Mouse (Mus musculus) embryonic facial prominence, embryonic 14.5 days (tissue): ENCODE data around the gene Bloc1s2. TPM values are rescaled to one million over a fixed set of nuclear protein-coding genes. Genes with fewer than 3 reads are reported as not detected.
"Not testable (repeated sequence)": the region's sequence is repeated elsewhere in the genome, so short reads cannot be mapped to it uniquely, and the experiment has no call there.

Experiments
- ATAC-seq: fragments of 200-750 bp; cut with Nextera tagmentation; 2 replicates; pipeline ENCODE4 v1.8.0; 2017; ENCODE audit warnings: low read depth, moderate number of reproducible peaks, moderate TSS enrichment
- DNase-seq: peaks from one replicate; pipeline ENCODE4 v3.0.0-alpha.2; 2015; ENCODE audit warnings: low spot score
- H3K27ac ChIP-seq: fragments of 300-500 bp; sonication (generic); replicated peaks from 2 replicates; pipeline ENCODE4 v1.5.1; 2014; ENCODE audit warnings: low read depth, mild to moderate bottlenecking, low read length, moderate library complexity
- H3K27me3 ChIP-seq: fragments of 300-500 bp; sonication (generic); replicated peaks from 2 replicates; pipeline ENCODE4 v1.6.1; 2014; ENCODE audit warnings: low read length; ENCODE audit not compliant: control insufficient read depth, insufficient read depth
- H3K36me3 ChIP-seq: fragments of 300-500 bp; sonication (generic); 2 replicates; pipeline ENCODE4 v1.6.1; 2014; ENCODE audit warnings: low read length, mixed read lengths; ENCODE audit not compliant: control insufficient read depth, insufficient read depth
- H3K4me1 ChIP-seq: fragments of 300-500 bp; sonication (generic); 2 replicates; pipeline ENCODE4 v1.6.1; 2014; ENCODE audit warnings: antibody characterized with exemption, low read length; ENCODE audit not compliant: control insufficient read depth, insufficient read depth
- H3K4me2 ChIP-seq: fragments of 300-500 bp; sonication (generic); 2 replicates; pipeline ENCODE4 v1.6.1; 2014; ENCODE audit warnings: low read depth, mild to moderate bottlenecking, low read length, moderate library complexity, mixed read lengths
- H3K4me3 ChIP-seq: fragments of 300-500 bp; sonication (generic); 2 replicates; pipeline ENCODE4 v1.5.1; 2014; ENCODE audit warnings: low read depth, mild to moderate bottlenecking, low read length
- H3K9ac ChIP-seq: fragments of 300-500 bp; sonication (generic); 2 replicates; pipeline ENCODE4 v1.6.1; 2014; ENCODE audit warnings: low read depth, mild to moderate bottlenecking, low read length, moderate library complexity, mixed read lengths
- H3K9me3 ChIP-seq: fragments of 300-500 bp; sonication (generic); 2 replicates; pipeline ENCODE4 v1.6.1; 2016; ENCODE audit warnings: low read length; ENCODE audit not compliant: control insufficient read depth
- WGBS: fragments of 180-500 bp; shearing (Covaris S2); extraction: QIAGEN DNeasy Blood & Tissue Kit; methylation state at CpG from one replicate; pipeline ENCODE4 v1.1.7; 2014; 5-methylcytosine and 5-hydroxymethylcytosine counted together
- polyA plus RNA-seq: library from polyadenylated mRNA; unstranded; fragments of >200 nt; fragmentation: Nextera tagmentation; extraction: Ambion mirVana; gene quantifications from 2 replicates; pipeline ENCODE4 v1.2.1, GENCODE M21; 2014

The Bloc1s2 gene
- polyA plus RNA-seq, 1 experiment from 2014 or later, result 79.6 TPM

DNA sequence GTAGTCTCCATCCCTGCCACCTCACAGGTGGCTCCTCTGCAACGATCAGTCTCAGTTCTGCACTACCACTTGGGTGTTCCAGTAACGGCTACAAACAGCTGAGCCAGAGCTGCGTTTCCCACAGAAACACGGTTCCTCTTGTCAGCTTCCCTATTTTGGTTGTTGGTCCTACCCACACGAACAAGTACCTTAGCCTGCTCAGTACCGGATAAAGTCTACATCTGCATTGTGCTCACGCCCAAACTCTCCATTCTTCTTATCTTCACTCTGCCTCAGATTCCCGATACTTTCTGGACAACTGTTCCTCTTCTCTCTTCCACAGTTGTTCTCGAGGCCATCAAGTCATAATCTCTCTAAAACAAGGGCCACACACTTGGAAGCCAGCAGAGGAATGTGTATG lies 1.9 kb downstream of the Bloc1s2 start:
- Histone ChIP-seq H3K27me3 (no peaks in the 10 kb centered on the region), H3K4me2 (no peak overlapping the region), H3K4me3 (no peak overlapping the region), H3K9me3 (no peaks in the 10 kb centered on the region), H3K9ac (no peak overlapping the region), H3K36me3 (peaks cover 34% of the 10 kb centered on the region), H3K4me1 (peaks cover 8% of the 10 kb centered on the region; the same call in 1 of the 2 replicates), H3K27ac (no peak overlapping the region)
- WGBS, result 87% methylated on average over 9 of the region's 9 CpGs
- ATAC-seq, result no peak
- no peak for DNase-seq

DNA sequence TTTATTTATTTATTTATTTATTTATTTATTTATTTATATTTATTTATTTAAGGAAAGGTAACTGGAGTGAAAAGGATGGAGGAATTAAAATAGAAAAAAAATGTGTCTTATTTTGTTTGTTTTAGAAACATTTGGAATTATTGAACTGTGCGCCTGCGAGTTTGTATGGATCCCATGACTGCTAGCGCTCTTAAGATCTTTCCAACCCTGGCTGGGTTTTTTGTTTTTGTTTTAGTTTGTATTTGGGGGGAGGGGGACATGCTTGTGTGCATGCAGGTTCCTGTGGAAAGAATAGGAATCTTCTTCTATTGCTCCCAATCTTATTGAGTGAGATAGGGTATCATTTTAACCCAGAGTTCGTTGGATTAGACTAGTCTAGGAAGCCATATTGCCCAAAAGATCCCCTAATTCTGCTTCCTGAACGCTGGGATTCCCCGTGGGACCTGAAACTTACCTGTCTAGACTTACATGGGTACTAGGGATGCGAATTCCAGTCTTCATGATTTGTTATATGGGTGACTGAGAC lies 10.2 kb downstream of the Bloc1s2 start:
- Histone ChIP-seq H3K27me3 (no peaks in the 10 kb centered on the region), H3K9ac (peak overlapping the region; percentile 48; the same call in 1 of the 2 replicates), H3K4me1 (peaks cover 6% of the 10 kb centered on the region; the same call in 1 of the 2 replicates), H3K9me3 (no peaks in the 10 kb centered on the region), H3K27ac (no peak overlapping the region), H3K36me3 (peaks cover 27% of the 10 kb centered on the region), H3K4me3 (peak overlapping the region; percentile 77), H3K4me2 (peak overlapping the region; percentile 83)
- ATAC-seq (no peak; the same call in 1 of the 2 replicates), DNase-seq (no peak)
- WGBS, result 26% methylated on average over 7 of the region's 7 CpGs

DNA sequence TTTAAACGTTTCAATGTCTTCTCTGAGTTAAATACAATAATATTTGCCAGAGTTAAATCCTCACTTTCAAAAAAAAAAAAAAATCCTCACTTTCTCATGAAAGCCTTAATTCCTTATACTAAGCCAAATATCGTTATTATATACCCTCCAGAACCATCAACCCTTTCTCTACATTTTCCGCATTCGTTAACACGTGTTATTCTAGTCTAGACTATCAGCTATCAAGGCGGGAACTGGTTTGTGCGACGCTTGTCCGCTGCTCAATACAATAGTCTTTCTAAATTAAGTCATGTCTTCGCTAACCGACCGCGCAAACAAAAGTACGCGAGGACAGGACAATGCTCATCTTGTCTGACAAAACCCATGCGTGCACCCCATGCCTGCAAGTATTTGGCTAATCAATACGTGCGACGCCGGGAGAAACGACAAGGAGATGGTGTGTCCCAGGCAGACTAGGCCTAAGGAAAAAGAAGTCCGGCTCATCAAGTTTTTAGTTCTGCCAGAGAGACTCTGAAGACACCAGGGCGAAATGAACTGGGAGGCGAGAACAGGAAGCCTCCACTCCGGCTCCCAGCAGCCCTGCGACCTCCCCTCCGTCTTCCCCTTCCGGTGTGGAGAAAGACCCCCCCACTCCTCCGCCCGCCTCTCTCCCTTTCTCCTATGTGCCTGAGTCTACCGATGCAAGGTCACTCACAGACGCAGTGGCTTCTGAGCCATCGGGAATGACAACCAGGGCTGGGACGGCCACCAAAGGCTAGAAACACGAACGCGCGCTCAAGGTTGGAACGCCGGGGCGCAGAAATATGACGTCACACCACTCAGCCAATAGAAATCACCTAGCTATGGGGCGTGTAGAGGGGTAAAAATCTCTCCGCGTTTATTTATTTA lies 10.9 kb downstream of the Bloc1s2 start, which contains the start of gene Cwf19l1:
Cwf19l1 (minus strand) TSS at position 805 of the 888 bp plus-strand sequence.
- H3K36me3 ChIP-seq, result peaks cover 33% of the 10 kb centered on the region
- no peaks in the 10 kb centered on the region for H3K9me3 ChIP-seq
- peak within 1 kb of the TSS; percentile 86 for H3K9ac ChIP-seq
- no peaks in the 10 kb centered on the region for H3K27me3 ChIP-seq
- DNase-seq (peak; percentile 96), ATAC-seq (peak; percentile 91)
- H3K4me2 ChIP-seq, result peak within 1 kb of the TSS; percentile 83
- peaks cover 6% of the 10 kb centered on the region; the same call in 1 of the 2 replicates for H3K4me1 ChIP-seq
- peak within 1 kb of the TSS; percentile 77 for H3K4me3 ChIP-seq
- peak within 1 kb of the TSS; percentile 94 for H3K27ac ChIP-seq
- WGBS, result under 1% methylated on average over 45 of the region's 45 CpGs

DNA sequence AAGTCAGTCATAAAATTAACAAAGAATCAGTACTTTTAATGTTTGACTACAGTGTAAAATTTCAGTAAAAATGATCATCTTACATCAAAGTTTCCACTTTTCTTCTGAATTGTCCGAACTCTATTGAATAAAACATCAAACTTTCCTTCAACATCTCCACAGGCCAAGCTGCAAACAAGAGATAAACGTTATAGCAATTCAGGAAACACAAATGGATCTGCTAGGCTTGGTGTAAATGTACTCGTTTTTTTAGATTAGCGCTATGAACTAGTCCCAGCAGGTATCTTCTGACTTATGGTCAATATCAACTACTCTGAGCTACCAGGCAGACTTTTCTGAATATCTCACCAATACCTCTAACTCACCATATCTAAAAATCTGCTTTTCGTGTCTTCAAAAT lies 13.3 kb downstream of the Bloc1s2 start:
- Histone ChIP-seq H3K9ac (no peak overlapping the region), H3K4me1 (peaks cover 6% of the 10 kb centered on the region; the same call in 1 of the 2 replicates), H3K36me3 (peaks cover 46% of the 10 kb centered on the region), H3K9me3 (no peaks in the 10 kb centered on the region), H3K27me3 (no peaks in the 10 kb centered on the region), H3K4me2 (no peak overlapping the region), H3K27ac (no peak overlapping the region), H3K4me3 (no peak overlapping the region)
- DNase-seq (no peak), ATAC-seq (no peak)
- 89% methylated on average over 5 of the region's 5 CpGs for WGBS

- Histone ChIP-seq H3K9me3 (no peaks in the 10 kb centered on the region), H3K4me3 (no peak overlapping the region), H3K4me1 (no peaks in the 10 kb centered on the region), H3K27ac (no peak overlapping the region), H3K27me3 (no peaks in the 10 kb centered on the region), H3K4me2 (no peak overlapping the region), H3K36me3 (peaks cover 84% of the 10 kb centered on the region), H3K9ac (no peak overlapping the region)
- no peak for DNase-seq
- no peak for ATAC-seq
- WGBS, result 73% methylated on average over 2 of the region's 2 CpGs
Observed at GRCm38 (mm10) chr19:44128560-44128959, 17.7 kb downstream of the Bloc1s2 start.

DNA sequence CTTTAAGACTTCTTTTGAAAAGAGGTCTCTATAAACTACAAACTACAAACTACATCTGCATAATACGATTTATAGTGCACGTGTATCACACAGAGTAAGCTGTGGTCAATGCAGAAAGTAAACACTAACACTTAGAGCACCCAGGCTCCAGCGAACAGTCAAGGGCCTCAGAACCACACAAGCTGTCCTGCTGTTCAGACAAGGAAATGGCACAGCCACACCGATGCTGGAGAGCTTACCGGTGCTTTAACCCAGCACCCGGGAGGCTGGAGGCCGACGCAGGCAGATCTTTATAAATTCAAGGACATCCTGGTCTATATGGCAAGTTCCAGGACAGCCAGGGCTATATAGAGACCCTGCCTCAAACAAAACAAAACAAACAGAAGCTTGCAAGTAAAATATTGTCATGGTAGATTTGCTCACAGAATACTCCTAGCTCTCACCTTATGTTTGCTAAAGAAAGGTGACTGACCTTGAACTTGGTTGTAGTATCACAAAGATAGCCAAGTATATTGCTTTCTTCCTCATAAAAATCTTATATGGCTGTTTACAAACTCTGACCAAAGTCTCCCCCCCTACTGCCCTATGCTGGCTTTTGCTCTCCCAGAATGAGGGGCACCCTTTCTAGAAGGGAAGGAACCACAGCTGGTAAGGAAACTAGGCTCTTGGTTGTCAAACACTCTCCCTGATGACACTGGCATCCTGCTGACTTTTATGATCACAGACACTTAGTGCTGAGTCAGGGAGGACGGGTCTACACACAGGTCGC lies 18.3 kb downstream of the Bloc1s2 start:
- Histone ChIP-seq H3K9me3 (no peaks in the 10 kb centered on the region), H3K9ac (no peak overlapping the region), H3K4me1 (no peaks in the 10 kb centered on the region), H3K4me3 (no peak overlapping the region), H3K36me3 (peaks cover 91% of the 10 kb centered on the region), H3K27ac (no peak overlapping the region), H3K27me3 (no peaks in the 10 kb centered on the region), H3K4me2 (no peak overlapping the region)
- ATAC-seq (no peak), DNase-seq (no peak)
- WGBS, result 93% methylated on average over 10 of the region's 10 CpGs

DNA sequence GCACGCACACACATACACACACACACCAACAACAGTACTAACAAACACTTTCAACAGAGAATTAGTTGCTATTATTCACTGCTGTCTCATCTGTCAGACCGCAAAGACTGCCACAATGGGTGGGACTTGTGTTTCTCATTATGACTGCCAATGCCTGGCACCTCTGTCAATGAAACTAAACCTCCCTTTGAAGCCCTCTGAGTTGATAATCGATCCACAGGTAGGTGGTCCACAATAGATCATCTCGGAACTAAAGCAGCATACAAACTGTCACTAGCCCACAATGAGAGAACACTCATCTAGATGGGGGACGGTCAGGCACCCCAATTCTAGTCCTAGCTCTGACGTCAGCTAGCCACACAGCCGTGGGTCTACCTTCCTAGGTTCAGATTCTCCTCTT lies 25.1 kb downstream of the Bloc1s2 start:
- DNase-seq, result no peak
- no peak overlapping the region for H3K27ac ChIP-seq
- WGBS, result 93% methylated on average over 7 of the region's 7 CpGs
- no peaks in the 10 kb centered on the region for H3K27me3 ChIP-seq
- no peak overlapping the region for H3K4me3 ChIP-seq
- no peak for ATAC-seq
- H3K36me3 ChIP-seq, result peaks cover 87% of the 10 kb centered on the region
- H3K9ac ChIP-seq, result no peak overlapping the region
- H3K9me3 ChIP-seq, result no peaks in the 10 kb centered on the region
- H3K4me2 ChIP-seq, result no peak overlapping the region
- no peaks in the 10 kb centered on the region for H3K4me1 ChIP-seq

- WGBS, result 93% methylated on average over 7 of the region's 9 CpGs
- H3K9me3 ChIP-seq, ATAC-seq, H3K4me1 ChIP-seq, DNase-seq, H3K9ac ChIP-seq, H3K4me3 ChIP-seq, H3K4me2 ChIP-seq, H3K27me3 ChIP-seq, H3K27ac ChIP-seq: not testable (repeated sequence)
- peaks cover 89% of the 10 kb centered on the region for H3K36me3 ChIP-seq
Observed at GRCm38 (mm10) chr19:44120686-44121085, 25.6 kb downstream of the Bloc1s2 start.
